Mouse (Mus musculus): ENCODE measurements at regions not wholly inside any gene's neighbourhood (a gene's known extent, or its start where the extent isn't known, plus 50 kb on each side); places are given as distances from the start of the nearest gene placed in this dataset.
A peak's percentile ranks its signal among the peaks of the same experiment; 100 is the strongest.

GRCm38 (mm10) chr8:56231930-56232329, 62.5 kb upstream of the Hpgd start:
- Histone ChIP-seq H3K36me3 (ENCODE audit: insufficient read depth, low read length) (no peaks in the 10 kb centered on the region), H3K9me3 (replicated peaks; ENCODE audit: low read length) (no peaks in the 10 kb centered on the region), H3K4me1 (replicated peaks; ENCODE audit: insufficient read depth, low read length) (no peaks in the 10 kb centered on the region), H3K27me3 (ENCODE audit: insufficient read depth, low read length) (no peaks in the 10 kb centered on the region), H3K4me2 (ENCODE audit: low read length) (no peak overlapping the region), H3K9ac (ENCODE audit: low read depth, low read length) (no peak overlapping the region), H3K27ac (peak overlapping the region; percentile 47; the same call in 1 of the 2 replicates), H3K4me3 (replicated peaks; ENCODE audit: low read depth, low read length) (no peak overlapping the region)
- 75% methylated on average over 3 of the region's 3 CpGs for WGBS
- DNase-seq (ENCODE audit: low spot score) (no peak), ATAC-seq (replicated peaks; ENCODE audit: low FRiP score, low read depth) (no peak)
- TF ChIP-seq CTCF (IDR thresholded peaks at IDR 0.05; ENCODE audit: low read depth) = no peak

- Histone ChIP-seq H3K4me2 (ENCODE audit: low read length) (no peak overlapping the region), H3K4me3 (replicated peaks; ENCODE audit: low read depth, low read length) (no peak overlapping the region), H3K36me3 (ENCODE audit: insufficient read depth, low read length) (no peaks in the 10 kb centered on the region), H3K4me1 (replicated peaks; ENCODE audit: insufficient read depth, low read length) (no peaks in the 10 kb centered on the region), H3K9ac (ENCODE audit: low read depth, low read length) (no peak overlapping the region), H3K27ac (peak overlapping the region; percentile 47; the same call in 1 of the 2 replicates), H3K27me3 (ENCODE audit: insufficient read depth, low read length) (no peaks in the 10 kb centered on the region), H3K9me3 (replicated peaks; ENCODE audit: low read length) (no peaks in the 10 kb centered on the region)
- ATAC-seq (replicated peaks; ENCODE audit: low FRiP score, low read depth) = 0 out of 2 replicates have a peak, but pooled peaks have one; percentile 33
- peak; percentile 55 for DNase-seq (ENCODE audit: low spot score)
- TF ChIP-seq CTCF (IDR thresholded peaks at IDR 0.05; ENCODE audit: low read depth) = no peak
- WGBS = 53% methylated on average over 3 of the region's 3 CpGs
These were observed 61.8 kb upstream of the Hpgd start for GRCm38 (mm10) chr8:56232552-56232951.

DNA sequence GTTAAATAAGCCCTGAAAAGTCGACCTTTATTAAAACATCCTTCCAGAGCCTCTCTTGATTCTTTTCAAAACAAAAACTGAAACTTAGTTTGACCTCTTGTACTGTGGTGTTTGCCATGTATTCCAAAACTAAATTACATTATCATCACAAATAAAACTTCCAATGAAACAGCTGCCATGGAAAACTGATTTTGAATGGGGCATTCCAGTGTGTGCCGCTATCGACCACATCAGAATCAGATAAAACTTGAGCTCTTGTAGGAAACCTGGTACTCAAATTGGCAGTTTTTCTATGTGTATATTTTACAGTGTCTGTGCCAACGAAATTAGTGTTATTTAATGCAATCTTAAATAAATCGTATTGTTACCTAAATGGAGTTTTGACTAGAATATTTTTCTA, 60.6 kb upstream of the Hpgd start:
- no peaks in the 10 kb centered on the region for H3K36me3 ChIP-seq (ENCODE audit: insufficient read depth, low read length)
- no peaks in the 10 kb centered on the region for H3K4me1 ChIP-seq (replicated peaks; ENCODE audit: insufficient read depth, low read length)
- no peaks in the 10 kb centered on the region for H3K9me3 ChIP-seq (replicated peaks; ENCODE audit: low read length)
- WGBS = 72% methylated on average over 5 of the region's 5 CpGs
- no peaks in the 10 kb centered on the region for H3K27me3 ChIP-seq (ENCODE audit: insufficient read depth, low read length)
- DNase-seq (ENCODE audit: low spot score) (no peak), ATAC-seq (replicated peaks; ENCODE audit: low FRiP score, low read depth) (no peak)
- TF ChIP-seq CTCF (IDR thresholded peaks at IDR 0.05; ENCODE audit: low read depth) = no peak
- no peak overlapping the region for H3K27ac ChIP-seq
- no peak overlapping the region for H3K4me2 ChIP-seq (ENCODE audit: low read length)
- no peak overlapping the region for H3K4me3 ChIP-seq (replicated peaks; ENCODE audit: low read depth, low read length)
- no peak overlapping the region for H3K9ac ChIP-seq (ENCODE audit: low read depth, low read length)

DNA sequence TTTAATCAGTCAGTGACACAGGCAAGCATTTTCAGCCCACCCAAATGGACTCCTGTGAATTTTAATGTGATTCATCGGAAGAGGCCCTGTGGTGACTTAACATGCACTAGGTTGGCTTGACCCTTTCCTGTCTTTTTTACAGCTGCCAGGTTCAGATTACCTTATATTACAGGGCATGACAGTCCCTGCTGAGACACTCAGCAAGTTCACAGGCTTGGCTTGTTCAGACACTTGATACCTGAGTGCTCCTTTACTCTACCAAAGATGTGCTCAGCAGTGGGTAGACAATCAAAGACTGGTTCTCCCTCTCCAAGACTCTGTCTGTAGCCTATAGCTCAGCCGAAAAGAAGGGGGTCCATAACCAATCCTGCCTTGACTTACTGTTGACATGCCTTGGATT, 60.1 kb upstream of the Hpgd start:
- no peak overlapping the region for H3K27ac ChIP-seq
- ATAC-seq (replicated peaks; ENCODE audit: low FRiP score, low read depth) (no peak), DNase-seq (ENCODE audit: low spot score) (no peak)
- no peaks in the 10 kb centered on the region for H3K4me1 ChIP-seq (replicated peaks; ENCODE audit: insufficient read depth, low read length)
- H3K4me2 ChIP-seq (ENCODE audit: low read length) = no peak overlapping the region
- no peak for TF ChIP-seq CTCF (IDR thresholded peaks at IDR 0.05; ENCODE audit: low read depth)
- no peaks in the 10 kb centered on the region for H3K9me3 ChIP-seq (replicated peaks; ENCODE audit: low read length)
- H3K9ac ChIP-seq (ENCODE audit: low read depth, low read length) = no peak overlapping the region
- no peaks in the 10 kb centered on the region for H3K36me3 ChIP-seq (ENCODE audit: insufficient read depth, low read length)
- 45% methylated on average over 2 of the region's 2 CpGs for WGBS
- no peak overlapping the region for H3K4me3 ChIP-seq (replicated peaks; ENCODE audit: low read depth, low read length)
- H3K27me3 ChIP-seq (ENCODE audit: insufficient read depth, low read length) = no peaks in the 10 kb centered on the region

DNA sequence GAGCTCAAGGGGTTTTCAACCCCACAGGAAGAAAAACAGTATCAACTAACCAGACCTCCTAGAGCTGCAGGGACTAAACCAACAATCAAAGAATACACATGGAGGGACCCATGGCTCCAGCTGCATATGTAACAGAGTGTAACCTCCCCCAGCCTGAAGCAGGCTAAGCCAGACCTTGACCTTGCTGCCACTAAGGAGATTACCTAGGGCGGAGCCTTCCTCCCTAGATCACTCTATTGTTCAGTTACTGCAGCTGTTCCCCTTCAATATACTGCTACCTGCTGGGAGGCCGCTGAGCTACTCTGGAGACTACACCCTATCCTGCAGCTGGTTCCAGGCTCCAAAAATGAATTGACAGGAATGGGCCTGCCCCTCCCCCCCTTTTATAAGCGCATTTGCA, 51.1 kb upstream of the Hpgd start:
- Histone ChIP-seq H3K9me3 (replicated peaks; ENCODE audit: low read length) (no peaks in the 10 kb centered on the region), H3K27me3 (ENCODE audit: insufficient read depth, low read length) (no peaks in the 10 kb centered on the region), H3K9ac (ENCODE audit: low read depth, low read length) (no peak overlapping the region), H3K4me1 (replicated peaks; ENCODE audit: insufficient read depth, low read length) (no peaks in the 10 kb centered on the region), H3K27ac (no peak overlapping the region), H3K4me2 (ENCODE audit: low read length) (no peak overlapping the region), H3K4me3 (replicated peaks; ENCODE audit: low read depth, low read length) (no peak overlapping the region), H3K36me3 (ENCODE audit: insufficient read depth, low read length) (no peaks in the 10 kb centered on the region)
- 69% methylated on average over 3 of the region's 3 CpGs for WGBS
- ATAC-seq (replicated peaks; ENCODE audit: low FRiP score, low read depth) (no peak), DNase-seq (ENCODE audit: low spot score) (no peak)
- no peak for TF ChIP-seq CTCF (IDR thresholded peaks at IDR 0.05; ENCODE audit: low read depth)
